Mouse (Mus musculus): Measurements from ENCODE around the gene Ei24. TPM values are rescaled to one million over a fixed set of nuclear protein-coding genes. Genes with fewer than 3 reads are reported as not detected.

Ei24 gene
- polyA plus RNA-seq, 1 experiment from 2014 or later = 50.2 TPM

DNA sequence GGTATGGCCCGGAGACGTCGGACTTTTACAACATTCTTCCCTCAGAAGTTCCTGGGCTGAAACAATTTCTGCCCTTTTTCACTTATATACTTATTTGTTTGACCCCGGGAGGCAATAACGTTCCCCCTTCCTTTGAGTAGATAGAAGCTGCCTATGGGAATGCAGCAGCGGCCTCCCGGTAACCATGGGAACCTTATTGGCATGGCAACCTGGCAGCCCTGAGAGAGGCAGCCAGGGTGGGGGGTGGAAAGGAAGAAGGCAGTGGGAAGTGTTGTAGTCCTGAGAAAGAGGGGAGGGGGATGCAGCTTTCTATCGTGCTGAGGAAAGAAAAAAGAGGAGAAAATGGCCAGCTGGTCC lies 24.4 kb upstream of the Ei24 start, which contains the start of gene Fez1:
Gene Fez1 (plus strand): TSS at position 221 of the 357 bp plus-strand sequence.
- no peaks in the 10 kb centered on the region for H3K36me3 ChIP-seq (ENCODE audit: control insufficient read depth, insufficient read depth, low read length)
- no peaks in the 10 kb centered on the region for H3K9me3 ChIP-seq (ENCODE audit: control insufficient read depth, low read length)
- 0% methylated on average over 8 of the region's 8 CpGs for WGBS
- peaks cover 7% of the 10 kb centered on the region; the same call in 1 of the 2 replicates for H3K4me1 ChIP-seq (ENCODE audit: control insufficient read depth, insufficient read depth, low read length)
- H3K27me3 ChIP-seq (ENCODE audit: control insufficient read depth, insufficient read depth, low read length) = no peaks in the 10 kb centered on the region
- ATAC-seq (ENCODE audit: low read depth) = peak; percentile 98
- H3K4me3 ChIP-seq (ENCODE audit: low read depth, low read length) = peak within 1 kb of the TSS; percentile 20
- H3K9ac ChIP-seq (replicated peaks; ENCODE audit: low read depth, low read length) = peak within 1 kb of the TSS; percentile 32; the same call in 1 of the 2 replicates
- peak within 1 kb of the TSS; percentile 46 for H3K4me2 ChIP-seq (ENCODE audit: low read depth, low read length)
- peak within 1 kb of the TSS; percentile 93 for H3K27ac ChIP-seq (ENCODE audit: low read depth, low read length)

DNA sequence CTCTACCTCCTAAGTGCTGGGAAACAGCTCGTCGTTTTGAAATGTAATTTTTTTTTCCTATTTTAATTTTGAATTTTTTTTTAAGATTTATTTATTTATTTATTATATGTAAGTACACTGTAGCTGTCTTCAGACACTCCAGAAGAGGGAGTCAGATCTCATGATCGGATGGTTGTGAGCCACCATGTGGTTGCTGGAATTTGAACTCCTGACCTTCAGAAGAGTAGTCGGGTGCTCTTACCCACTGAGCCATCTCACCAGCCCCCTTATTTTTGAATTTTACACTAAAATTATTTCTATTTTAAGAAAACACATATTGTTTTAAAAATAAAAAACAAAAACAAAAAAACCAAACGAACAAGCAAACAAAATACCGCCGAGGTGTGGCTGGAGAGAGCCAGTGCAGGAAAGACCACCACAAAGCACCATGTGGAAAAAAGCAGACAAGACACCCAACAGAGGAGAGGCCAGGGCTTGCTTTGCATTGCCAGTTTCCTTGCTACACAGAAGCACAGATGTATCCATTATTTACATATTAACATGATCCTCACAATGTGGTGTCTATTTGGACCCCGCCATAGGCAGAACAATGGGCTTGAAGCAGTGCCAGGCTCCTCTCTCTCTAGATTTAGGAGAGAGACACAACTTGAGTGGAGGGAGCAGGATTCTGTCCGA lies 23.9 kb upstream of the Ei24 start:
- peak; percentile 88 for ATAC-seq (ENCODE audit: low read depth)
- H3K9ac ChIP-seq (replicated peaks; ENCODE audit: low read depth, low read length) = peak overlapping the region; percentile 32; the same call in 1 of the 2 replicates
- H3K4me2 ChIP-seq (ENCODE audit: low read depth, low read length) = peak overlapping the region; percentile 46
- H3K9me3 ChIP-seq (ENCODE audit: control insufficient read depth, low read length) = no peaks in the 10 kb centered on the region
- WGBS = 21% methylated on average over 9 of the region's 9 CpGs
- peak overlapping the region; percentile 20; the same call in 1 of the 2 replicates for H3K4me3 ChIP-seq (ENCODE audit: low read depth, low read length)
- peak overlapping the region; percentile 93 for H3K27ac ChIP-seq (ENCODE audit: low read depth, low read length)
- peaks cover 7% of the 10 kb centered on the region; the same call in 1 of the 2 replicates for H3K4me1 ChIP-seq (ENCODE audit: control insufficient read depth, insufficient read depth, low read length)
- no peaks in the 10 kb centered on the region for H3K36me3 ChIP-seq (ENCODE audit: control insufficient read depth, insufficient read depth, low read length)
- no peaks in the 10 kb centered on the region for H3K27me3 ChIP-seq (ENCODE audit: control insufficient read depth, insufficient read depth, low read length)

DNA sequence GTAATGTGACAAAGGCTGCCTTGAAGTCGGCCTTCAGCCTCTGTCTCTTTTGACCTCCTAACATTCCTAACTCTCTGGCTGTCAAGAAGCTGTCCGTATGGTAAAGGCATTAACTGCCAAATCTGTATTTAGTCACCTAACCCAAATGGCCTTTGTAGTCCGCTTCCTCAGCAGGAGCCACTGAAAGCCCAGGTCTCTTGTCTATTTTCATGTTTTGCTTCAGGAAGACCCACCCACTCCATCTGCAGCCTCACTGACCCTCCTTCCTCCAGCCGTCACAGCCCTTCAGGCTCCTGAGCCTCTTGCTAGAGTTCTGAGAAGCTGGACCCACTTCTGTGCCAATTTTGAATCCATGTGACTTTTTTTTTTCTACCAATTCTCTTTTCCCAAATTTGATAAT lies 21.7 kb upstream of the Ei24 start:
- 64% methylated on average over 4 of the region's 4 CpGs for WGBS
- Histone ChIP-seq H3K4me3 (ENCODE audit: low read depth, low read length) (no peak overlapping the region), H3K27me3 (ENCODE audit: control insufficient read depth, insufficient read depth, low read length) (no peaks in the 10 kb centered on the region), H3K9ac (replicated peaks; ENCODE audit: low read depth, low read length) (no peak overlapping the region), H3K36me3 (ENCODE audit: control insufficient read depth, insufficient read depth, low read length) (no peaks in the 10 kb centered on the region), H3K4me2 (ENCODE audit: low read depth, low read length) (no peak overlapping the region), H3K4me1 (ENCODE audit: control insufficient read depth, insufficient read depth, low read length) (peaks cover 7% of the 10 kb centered on the region; the same call in 1 of the 2 replicates), H3K9me3 (ENCODE audit: control insufficient read depth, low read length) (no peaks in the 10 kb centered on the region), H3K27ac (ENCODE audit: low read depth, low read length) (no peak overlapping the region)
- ATAC-seq (ENCODE audit: low read depth) = no peak

DNA sequence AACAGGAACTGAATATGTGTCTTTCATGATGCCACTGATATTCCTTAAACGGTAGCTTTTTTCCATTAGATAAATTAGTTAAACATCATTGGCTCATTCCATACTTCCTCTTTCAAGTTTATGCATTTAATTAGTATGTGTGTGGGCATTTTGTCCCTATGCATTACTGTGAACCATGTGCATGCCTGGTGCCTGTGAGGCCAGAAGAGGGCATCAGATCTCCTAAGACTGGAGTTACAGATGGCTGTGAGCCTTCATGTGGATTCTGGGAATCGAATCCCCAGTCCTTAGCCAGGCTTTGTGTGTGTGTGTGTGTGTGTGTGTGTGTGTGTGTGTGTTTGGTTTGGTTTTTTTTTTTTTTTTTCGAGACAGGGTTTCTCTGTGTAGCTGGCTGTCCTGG lies 17.3 kb upstream of the Ei24 start:
- Histone ChIP-seq H3K27me3 (ENCODE audit: control insufficient read depth, insufficient read depth, low read length) (no peaks in the 10 kb centered on the region), H3K9me3 (ENCODE audit: control insufficient read depth, low read length) (no peaks in the 10 kb centered on the region), H3K4me1 (ENCODE audit: control insufficient read depth, insufficient read depth, low read length) (no peaks in the 10 kb centered on the region), H3K36me3 (ENCODE audit: control insufficient read depth, insufficient read depth, low read length) (no peaks in the 10 kb centered on the region), H3K27ac (ENCODE audit: low read depth, low read length) (no peak overlapping the region), H3K4me3 (ENCODE audit: low read depth, low read length) (no peak overlapping the region), H3K4me2 (ENCODE audit: low read depth, low read length) (no peak overlapping the region), H3K9ac (replicated peaks; ENCODE audit: low read depth, low read length) (no peak overlapping the region)
- ATAC-seq (ENCODE audit: low read depth) = no peak
- 80% methylated on average over 3 of the region's 3 CpGs for WGBS

DNA sequence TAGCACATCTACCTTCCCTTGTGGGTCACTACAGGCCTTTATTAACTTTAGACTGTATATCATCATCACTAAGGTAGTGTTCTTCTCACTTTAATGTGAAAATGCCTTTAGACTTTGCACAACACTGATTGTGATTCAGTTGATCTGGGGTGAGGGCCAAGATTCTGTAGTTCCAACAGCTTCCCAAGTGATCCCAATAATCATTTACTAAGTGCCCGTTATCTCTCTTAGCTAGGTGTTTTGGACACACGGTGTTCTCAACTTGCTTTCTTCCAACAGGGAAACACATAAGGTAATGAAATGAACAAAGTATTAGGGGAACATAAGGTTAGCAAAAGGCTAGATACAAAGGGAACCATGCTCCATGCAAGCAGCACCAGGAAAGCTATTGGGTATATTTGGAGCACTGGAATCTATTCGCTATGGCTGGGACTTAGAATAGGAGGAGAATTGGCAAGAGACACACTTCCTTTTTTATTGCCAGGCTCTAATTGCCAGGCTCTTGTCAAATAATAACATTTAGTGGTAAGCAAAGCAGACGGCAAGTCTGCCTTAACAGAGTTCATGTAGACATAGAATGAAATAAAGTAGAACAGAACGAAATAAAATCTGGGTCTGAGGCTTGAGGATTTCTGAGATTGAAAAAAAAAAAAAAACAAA lies 11.1 kb upstream of the Ei24 start:
- Histone ChIP-seq H3K4me3 (ENCODE audit: low read depth, low read length) (no peak overlapping the region), H3K27ac (ENCODE audit: low read depth, low read length) (no peak overlapping the region), H3K4me1 (ENCODE audit: control insufficient read depth, insufficient read depth, low read length) (no peaks in the 10 kb centered on the region), H3K4me2 (ENCODE audit: low read depth, low read length) (no peak overlapping the region), H3K36me3 (ENCODE audit: control insufficient read depth, insufficient read depth, low read length) (no peaks in the 10 kb centered on the region), H3K9me3 (ENCODE audit: control insufficient read depth, low read length) (no peaks in the 10 kb centered on the region), H3K9ac (replicated peaks; ENCODE audit: low read depth, low read length) (no peak overlapping the region), H3K27me3 (ENCODE audit: control insufficient read depth, insufficient read depth, low read length) (no peaks in the 10 kb centered on the region)
- no peak for ATAC-seq (ENCODE audit: low read depth)
- 81% methylated on average over 5 of the region's 5 CpGs for WGBS

DNA sequence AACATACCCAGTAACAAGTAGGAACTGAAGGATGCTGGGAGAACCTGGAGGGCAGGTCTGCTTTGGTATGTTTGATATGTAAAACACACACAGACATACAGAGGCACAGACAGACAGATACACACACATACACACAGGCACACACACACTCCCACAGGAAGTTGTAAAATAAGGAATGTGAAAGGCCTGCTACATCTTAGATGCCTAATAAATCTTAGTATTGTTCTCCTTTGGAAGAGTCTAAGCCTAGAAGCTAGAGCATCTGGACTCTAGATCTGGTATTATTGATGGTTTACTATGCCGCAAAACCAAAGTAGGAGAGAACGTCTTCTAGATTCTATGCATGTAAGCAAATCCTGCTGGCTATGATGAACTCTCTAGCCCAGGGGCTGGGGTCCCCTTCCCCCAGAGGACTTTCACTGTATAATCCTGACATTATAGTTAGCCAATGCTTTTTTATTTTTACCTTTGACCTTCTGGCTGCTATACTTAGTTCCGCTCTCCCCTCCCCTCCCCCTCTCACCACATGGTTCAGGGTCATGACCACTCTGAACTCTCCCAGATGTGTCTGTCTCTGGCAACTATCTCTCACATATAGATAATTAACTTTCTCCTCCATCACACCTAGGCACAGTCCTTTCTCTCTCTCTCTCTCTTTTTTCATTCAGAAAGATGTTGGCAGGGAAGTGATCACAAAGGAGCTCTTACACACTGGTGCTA lies 8.2 kb upstream of the Ei24 start:
- no peak overlapping the region for H3K9ac ChIP-seq (replicated peaks; ENCODE audit: low read depth, low read length)
- ATAC-seq (ENCODE audit: low read depth) = no peak
- no peaks in the 10 kb centered on the region for H3K4me1 ChIP-seq (ENCODE audit: control insufficient read depth, insufficient read depth, low read length)
- no peaks in the 10 kb centered on the region for H3K27me3 ChIP-seq (ENCODE audit: control insufficient read depth, insufficient read depth, low read length)
- no peak overlapping the region for H3K27ac ChIP-seq (ENCODE audit: low read depth, low read length)
- no peak overlapping the region for H3K4me2 ChIP-seq (ENCODE audit: low read depth, low read length)
- no peaks in the 10 kb centered on the region for H3K9me3 ChIP-seq (ENCODE audit: control insufficient read depth, low read length)
- 80% methylated on average over 3 of the region's 3 CpGs for WGBS
- no peaks in the 10 kb centered on the region for H3K36me3 ChIP-seq (ENCODE audit: control insufficient read depth, insufficient read depth, low read length)
- no peak overlapping the region for H3K4me3 ChIP-seq (ENCODE audit: low read depth, low read length)

DNA sequence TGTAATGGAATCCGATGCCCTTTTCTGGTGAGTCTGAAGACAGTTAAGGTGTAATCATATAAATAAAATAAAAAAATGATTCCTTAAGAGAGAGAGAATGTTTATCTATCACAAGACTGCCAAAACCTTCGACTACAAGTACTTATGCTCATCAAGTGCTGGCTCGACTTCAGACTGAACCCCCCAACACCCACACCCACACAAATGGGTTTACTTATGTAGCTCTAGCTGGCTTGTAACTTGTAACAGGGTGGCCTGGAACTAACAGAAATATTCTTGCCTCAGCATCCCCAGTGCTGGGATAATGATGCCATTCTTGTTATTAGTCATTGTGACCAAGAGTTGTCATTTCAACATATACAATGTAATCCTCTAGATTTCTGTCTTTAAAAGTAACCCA lies 6.7 kb upstream of the Ei24 start:
- Histone ChIP-seq H3K9me3 (ENCODE audit: control insufficient read depth, low read length) (no peaks in the 10 kb centered on the region), H3K4me3 (ENCODE audit: low read depth, low read length) (no peak overlapping the region), H3K4me1 (ENCODE audit: control insufficient read depth, insufficient read depth, low read length) (no peaks in the 10 kb centered on the region), H3K4me2 (ENCODE audit: low read depth, low read length) (no peak overlapping the region), H3K27ac (ENCODE audit: low read depth, low read length) (no peak overlapping the region), H3K9ac (replicated peaks; ENCODE audit: low read depth, low read length) (no peak overlapping the region), H3K27me3 (ENCODE audit: control insufficient read depth, insufficient read depth, low read length) (no peaks in the 10 kb centered on the region), H3K36me3 (ENCODE audit: control insufficient read depth, insufficient read depth, low read length) (no peaks in the 10 kb centered on the region)
- no peak for ATAC-seq (ENCODE audit: low read depth)
- 91% methylated on average over 3 of the region's 3 CpGs for WGBS

DNA sequence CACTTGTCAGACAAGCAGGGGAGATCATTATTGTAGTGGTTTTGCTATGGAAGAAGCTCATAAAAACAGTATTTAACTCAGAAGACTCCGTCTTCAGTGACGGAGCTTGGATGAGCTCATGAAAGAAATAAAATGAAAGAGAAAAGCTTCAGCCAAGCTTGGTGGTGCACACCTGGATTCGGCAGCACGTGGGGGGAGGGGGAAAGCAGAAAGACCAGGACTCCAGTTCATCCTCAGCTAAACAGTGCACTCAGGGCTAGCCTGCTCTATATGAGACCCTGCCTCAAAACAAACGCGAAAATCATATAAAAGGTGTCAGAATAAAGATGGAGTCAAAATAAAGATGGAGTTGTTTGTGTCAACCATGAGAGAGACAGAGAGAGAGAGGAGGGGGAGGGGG lies 6.2 kb upstream of the Ei24 start:
- whole genome bisulfite sequencing = 80% methylated on average over 6 of the region's 6 CpGs
- H3K27me3 ChIP-seq (ENCODE audit: control insufficient read depth, insufficient read depth, low read length) = no peaks in the 10 kb centered on the region
- no peak overlapping the region for H3K4me3 ChIP-seq (ENCODE audit: low read depth, low read length)
- H3K4me1 ChIP-seq (ENCODE audit: control insufficient read depth, insufficient read depth, low read length) = no peaks in the 10 kb centered on the region
- no peaks in the 10 kb centered on the region for H3K9me3 ChIP-seq (ENCODE audit: control insufficient read depth, low read length)
- H3K36me3 ChIP-seq (ENCODE audit: control insufficient read depth, insufficient read depth, low read length) = no peaks in the 10 kb centered on the region
- ATAC-seq (ENCODE audit: low read depth) = no peak
- no peak overlapping the region for H3K4me2 ChIP-seq (ENCODE audit: low read depth, low read length)
- H3K9ac ChIP-seq (replicated peaks; ENCODE audit: low read depth, low read length) = no peak overlapping the region
- H3K27ac ChIP-seq (ENCODE audit: low read depth, low read length) = no peak overlapping the region

DNA sequence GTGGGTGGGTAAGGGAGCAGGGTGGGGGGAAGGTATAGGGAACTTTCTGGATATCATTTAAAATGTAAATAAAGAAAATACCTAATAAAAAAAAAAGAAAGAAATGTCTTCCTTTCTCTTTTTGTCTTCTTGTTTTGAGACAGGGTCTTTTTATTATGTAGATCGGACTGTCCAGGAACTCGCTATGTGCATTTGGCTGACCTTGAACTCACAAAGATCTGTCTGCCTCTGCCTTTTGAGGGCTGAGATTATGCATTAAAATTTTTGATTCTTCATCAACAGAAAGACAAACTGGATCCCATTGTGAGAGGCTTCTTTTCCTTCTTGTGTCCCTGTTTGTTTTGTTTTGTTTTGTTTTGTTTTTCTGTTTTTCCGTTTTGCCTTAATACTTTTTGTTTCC lies 5.8 kb upstream of the Ei24 start:
- Histone ChIP-seq H3K27ac (ENCODE audit: low read depth, low read length) (no peak overlapping the region), H3K27me3 (ENCODE audit: control insufficient read depth, insufficient read depth, low read length) (no peaks in the 10 kb centered on the region), H3K36me3 (ENCODE audit: control insufficient read depth, insufficient read depth, low read length) (no peaks in the 10 kb centered on the region), H3K9ac (replicated peaks; ENCODE audit: low read depth, low read length) (no peak overlapping the region), H3K4me3 (ENCODE audit: low read depth, low read length) (no peak overlapping the region), H3K4me1 (ENCODE audit: control insufficient read depth, insufficient read depth, low read length) (no peaks in the 10 kb centered on the region), H3K4me2 (ENCODE audit: low read depth, low read length) (no peak overlapping the region), H3K9me3 (ENCODE audit: control insufficient read depth, low read length) (no peaks in the 10 kb centered on the region)
- WGBS = 83% methylated on average over 3 of the region's 3 CpGs
- ATAC-seq (ENCODE audit: low read depth) = no peak

All from neural tube, embryonic 14.5 days (tissue).